8 mouse cellular contexts compared by ENCODE assay signal in the genomic region with DNA sequence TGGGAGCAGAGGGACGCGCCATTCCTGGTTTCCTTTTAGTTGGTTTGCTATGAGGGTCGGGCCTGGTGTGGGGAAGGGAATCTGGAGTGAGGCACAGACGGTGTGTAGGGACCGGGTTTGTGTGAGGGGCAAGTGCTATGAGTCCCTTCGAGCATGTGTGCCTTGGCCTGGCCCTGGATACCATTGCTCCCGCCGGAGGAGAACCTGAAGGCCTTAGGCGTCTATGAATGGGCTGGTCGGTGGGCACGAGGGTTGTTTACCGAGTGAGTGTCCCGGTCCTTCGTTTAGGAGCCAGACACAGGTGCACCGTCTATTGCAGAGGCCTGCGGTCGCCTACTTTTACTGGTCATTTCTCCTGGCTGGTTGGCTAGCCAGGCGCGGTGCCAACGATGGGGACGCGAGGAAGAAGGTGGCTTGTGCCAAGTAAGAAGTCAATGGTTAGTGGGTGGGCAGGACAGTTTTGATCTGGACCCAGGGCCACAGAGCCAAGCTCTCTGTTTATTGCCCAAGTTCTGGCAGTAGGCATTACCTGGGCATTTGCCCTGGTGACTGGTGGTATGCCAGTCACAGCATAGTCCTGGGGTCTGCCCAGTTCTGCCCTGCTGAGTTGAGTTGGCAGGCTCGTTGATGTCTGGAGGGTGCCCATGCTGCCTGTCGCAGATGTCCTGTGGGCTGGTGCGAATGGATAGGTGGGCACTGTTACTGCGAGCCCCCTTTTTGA. TPM values are rescaled to one million over a fixed set of nuclear protein-coding genes. Genes with fewer than 3 reads are reported as not detected.
DNase-seq lines count a peak whose midpoint lies in the region; ATAC-seq and TF ChIP-seq lines count a peak whose summit lies in the region.

No protein-coding gene starts in this region.

- TF ChIP-seq EP300 in stomach, postnatal 0 days (optimal IDR thresholded peaks at IDR 0.05), result no peak

- peak overlapping the region; percentile 99 for H3K27ac ChIP-seq in gastrocnemius, adult 2 months
- peak overlapping the region; percentile 99; the same call in 1 of the 2 replicates for H3K27ac ChIP-seq in intestine, embryonic 14.5 days (ENCODE audit: low read depth)
- peak overlapping the region; percentile 99 for H3K27ac ChIP-seq in stomach, postnatal 0 days (replicated peaks)

- ATAC-seq in intestine, embryonic 14.5 days (replicated peaks; ENCODE audit: low FRiP score, low TSS enrichment, low read depth), result peak; percentile 42
- ATAC-seq in stomach, postnatal 0 days (ENCODE audit: low FRiP score, low TSS enrichment), result peak; percentile 24

- WGBS in intestine, embryonic 14.5 days, result 20% methylated on average over 26 of the region's 26 CpGs
- WGBS in stomach, postnatal 0 days, result 12% methylated on average over 26 of the region's 26 CpGs

- peaks cover 2% of the 10 kb centered on the region; the same call in 1 of the 2 replicates for H3K9me3 ChIP-seq in intestine, embryonic 14.5 days (ENCODE audit: control insufficient read depth, low read length)
- no peaks in the 10 kb centered on the region for H3K9me3 ChIP-seq in stomach, postnatal 0 days (ENCODE audit: control insufficient read depth, low read length)

- H3K9ac ChIP-seq in intestine, embryonic 14.5 days (ENCODE audit: low read length), result peak overlapping the region; percentile 94
- peak overlapping the region; percentile 79 for H3K9ac ChIP-seq in stomach, postnatal 0 days (ENCODE audit: low read length)

- DNase-seq in spleen, adult 12 weeks (ENCODE audit: low spot score), result peak; percentile 18
- no peak for DNase-seq in spleen, postnatal 14 days (ENCODE audit: low spot score in 2 of 2)
- DNase-seq in cerebellum, postnatal 14 days, result peak; percentile 98 to 99
- peak; percentile 80 for DNase-seq in gastrocnemius, adult 2 months
- DNase-seq in intestine, embryonic 14.5 days (ENCODE audit: low spot score), result peak; percentile 60
- peak; percentile 63 to 73 for DNase-seq in left cerebral cortex, postnatal 36 days (ENCODE audit: low spot score in 2 of 2)
- peak; percentile 12 for DNase-seq in mesoderm, embryonic 11.5 days (ENCODE audit: low read depth, low spot score)
- DNase-seq in stomach, postnatal 0 days (ENCODE audit: low spot score), result peak; percentile 42

- peaks cover 27% of the 10 kb centered on the region for H3K4me1 ChIP-seq in intestine, embryonic 14.5 days (replicated peaks; ENCODE audit: control insufficient read depth, insufficient read depth, low read length)
- 0 out of 2 replicates have a peak, but pooled peaks cover 5% of the 10 kb centered on the region for H3K4me1 ChIP-seq in stomach, postnatal 0 days (replicated peaks; ENCODE audit: control insufficient read depth, insufficient read depth)

- H3K4me3 ChIP-seq in gastrocnemius, adult 2 months, result peak overlapping the region; percentile 89
- peak overlapping the region; percentile 73 for H3K4me3 ChIP-seq in intestine, embryonic 14.5 days (ENCODE audit: low read depth, low read length)
- peak overlapping the region; percentile 69 for H3K4me3 ChIP-seq in stomach, postnatal 0 days (ENCODE audit: low read depth, low read length)

- H3K27me3 ChIP-seq in intestine, embryonic 14.5 days (replicated peaks; ENCODE audit: control insufficient read depth, insufficient read depth, low read length), result no peaks in the 10 kb centered on the region
- H3K27me3 ChIP-seq in stomach, postnatal 0 days (ENCODE audit: control insufficient read depth, insufficient read depth, low read length), result no peaks in the 10 kb centered on the region

- peak overlapping the region; percentile 82 for H3K4me2 ChIP-seq in intestine, embryonic 14.5 days (ENCODE audit: low read length)
- peak overlapping the region; percentile 82 for H3K4me2 ChIP-seq in stomach, postnatal 0 days (replicated peaks; ENCODE audit: low read depth)

- peaks cover 4% of the 10 kb centered on the region; the same call in 1 of the 2 replicates for H3K36me3 ChIP-seq in intestine, embryonic 14.5 days (ENCODE audit: control insufficient read depth, insufficient read depth, low read length)
- no peaks in the 10 kb centered on the region for H3K36me3 ChIP-seq in stomach, postnatal 0 days (ENCODE audit: control insufficient read depth, insufficient read depth, low read length)

- TF ChIP-seq CTCF in gastrocnemius, adult 2 months (IDR thresholded peaks at IDR 0.05), result no peak
- TF ChIP-seq CTCF in stomach, postnatal 0 days (IDR thresholded peaks at IDR 0.05; ENCODE audit: low read depth), result no peak

- intact Hi-C loops in gastrocnemius, adult 2 months (cut with DNase I), result loop anchor here (5.0 kb wide), 1 partner anchor 46 kb away; no protein-coding TSS in a partner anchor
- intact Hi-C loops in left cerebral cortex, postnatal 36 days (cut with DNase I), result loop anchor here (1.0 to 5.0 kb wide), 3 partner anchors 20 to 176 kb away; no protein-coding TSS in a partner anchor

RNA-seq across cellular contexts. Expression of gene Cipc, which starts 1.0 kb away (rescaled TPM):
- total RNA-seq in gastrocnemius, adult 2 months (2021), result 10 to 100 TPM; 32.2 to 33.8 TPM
- polyA plus RNA-seq in intestine, embryonic 14.5 days (2014; fragmentation: Nextera tagmentation; extraction: Ambion mirVana), result 16.3 and 16.9 TPM in 2 replicates
- total RNA-seq in left cerebral cortex, postnatal 36 days (2021), result 10 to 100 TPM; 82.2 to 93.0 TPM
- polyA plus RNA-seq in stomach, postnatal 0 days (2015; fragmentation: Nextera tagmentation; extraction: Ambion mirVana), result 10.1 and 10.8 TPM in 2 replicates

RNA-seq across cellular contexts. Expression of gene Zdhhc22, which starts 42.4 kb away (rescaled TPM):
- total RNA-seq in gastrocnemius, adult 2 months (2021), result not detected
- polyA plus RNA-seq in intestine, embryonic 14.5 days (2014; fragmentation: Nextera tagmentation; extraction: Ambion mirVana), result 0.15 and 0.56 TPM in 2 replicates
- total RNA-seq in left cerebral cortex, postnatal 36 days (2021), result 10 to 100 TPM; 51.6 to 58.0 TPM
- polyA plus RNA-seq in stomach, postnatal 0 days (2015; fragmentation: Nextera tagmentation; extraction: Ambion mirVana), result 0.53 and 0.58 TPM in 2 replicates

Comparison
In these comparisons a context has a peak if more than half of its experiments do, and no peak if none do; other contexts are left out.
1. DNase-seq: peak in spleen, adult 12 weeks (single experiment), cerebellum, postnatal 14 days (2 of 2), gastrocnemius, adult 2 months (single experiment), intestine, embryonic 14.5 days (single experiment), left cerebral cortex, postnatal 36 days (2 of 2), mesoderm, embryonic 11.5 days (single experiment) and stomach, postnatal 0 days (single experiment); none in spleen, postnatal 14 days (0 of 2).
2. RNA of gene Zdhhc22, which starts 42.4 kb away (total RNA-seq): 51.6 to 58.0 TPM in left cerebral cortex, postnatal 36 days; not detected in gastrocnemius, adult 2 months; every median in the first group is over 10 times any median in the second.
3. Peak in every context shown above with its lines, with median percentiles within 50 percentile points of each other: H3K27ac ChIP-seq and H3K4me3 ChIP-seq.